Mouse (Mus musculus) cortical plate, adult 2 months (tissue): ENCODE measurements around the gene Kank4.

Source experiments
- CTCF ChIP-seq: fragments of 200-500 bp; IDR thresholded peaks from 2 replicates; pipeline ENCODE4 v1.5.1; 2011; ENCODE audit warnings: mild to moderate bottlenecking, control low read depth, low read length; ENCODE audit not compliant: insufficient read depth; ENCODE audit errors: extremely low read depth
- POLR2A ChIP-seq: fragments of 200-500 bp; IDR thresholded peaks from 2 replicates; pipeline ENCODE4 v1.6.1; 2011; ENCODE audit warnings: mild to moderate bottlenecking, low read length, control low read depth; ENCODE audit not compliant: insufficient read depth; ENCODE audit errors: extremely low read depth

DNA sequence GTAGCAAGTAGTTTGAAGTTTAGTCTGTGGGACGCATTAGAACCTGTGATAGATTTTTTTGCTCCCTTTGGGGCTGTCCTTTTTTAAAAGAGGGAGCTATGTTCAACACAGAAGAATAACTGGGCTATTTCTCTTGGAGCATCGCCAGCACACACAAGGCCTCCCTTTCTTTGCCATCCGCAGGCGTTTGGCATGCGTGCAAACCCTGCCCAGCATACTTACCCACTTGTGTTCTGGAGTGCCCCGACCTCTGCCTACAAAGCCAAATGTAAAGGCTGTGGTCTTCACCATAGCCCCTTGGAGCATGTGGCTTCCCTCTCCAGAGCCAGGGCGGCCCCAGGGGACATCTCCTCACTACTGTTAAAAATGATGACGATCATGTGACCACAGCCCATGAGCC lies 16.5 kb downstream of the Kank4 start:
- no peak for TF ChIP-seq CTCF
- no peak for TF ChIP-seq POLR2A
